Mouse (Mus musculus) lung, postnatal 0 days (tissue): Measurements from ENCODE around the gene Hspb7. TPM values are rescaled to one million over a fixed set of nuclear protein-coding genes. Genes with fewer than 3 reads are reported as not detected.

Experiments used
- ATAC-seq: fragments of 200-750 bp; cut with Nextera tagmentation; 2 replicates; pipeline ENCODE4 v1.8.0; 2017; ENCODE audit warnings: moderate library complexity
- DNase-seq: peaks from one replicate; pipeline ENCODE4 v3.0.0-alpha.2; 2016; ENCODE audit warnings: low spot score
- H3K27ac ChIP-seq: fragments of 300-500 bp; sonication (generic); 2 replicates; pipeline ENCODE4 v1.5.1; 2014; ENCODE audit warnings: antibody characterized with exemption, mild to moderate bottlenecking, low read length, mixed read lengths
- H3K27me3 ChIP-seq: fragments of 300-500 bp; sonication (generic); replicated peaks from 2 replicates; pipeline ENCODE4 v1.6.1; 2014; ENCODE audit warnings: low read length, mixed read lengths; ENCODE audit not compliant: insufficient read depth
- H3K36me3 ChIP-seq: fragments of 300-500 bp; sonication (generic); 2 replicates; pipeline ENCODE4 v1.6.1; 2014; ENCODE audit warnings: low read length, mixed read lengths; ENCODE audit not compliant: insufficient read depth
- H3K4me1 ChIP-seq: fragments of 300-500 bp; sonication (generic); 2 replicates; pipeline ENCODE4 v1.6.1; 2014; ENCODE audit warnings: antibody characterized with exemption, low read depth, low read length, mixed read lengths; ENCODE audit not compliant: insufficient read depth
- H3K4me2 ChIP-seq: fragments of 300-500 bp; sonication (generic); replicated peaks from 2 replicates; pipeline ENCODE4 v1.6.1; 2014; ENCODE audit warnings: low read depth, mild to moderate bottlenecking, low read length, moderate library complexity, mixed read lengths
- H3K4me3 ChIP-seq: fragments of 300-500 bp; sonication (generic); 2 replicates; pipeline ENCODE4 v1.5.1; 2014; ENCODE audit warnings: low read depth, low read length
- H3K9ac ChIP-seq: fragments of 300-500 bp; sonication (generic); replicated peaks from 2 replicates; pipeline ENCODE4 v1.6.1; 2014; ENCODE audit warnings: low read depth, mild to moderate bottlenecking
- H3K9me3 ChIP-seq: fragments of 300-500 bp; sonication (generic); 2 replicates; pipeline ENCODE4 v1.6.1; 2016; ENCODE audit warnings: low read length, mixed read lengths
- CTCF ChIP-seq: IDR thresholded peaks from 2 replicates; pipeline ENCODE4 v1.5.1; 2016; ENCODE audit warnings: antibody characterized with exemption, mild to moderate bottlenecking
- EP300 ChIP-seq: IDR thresholded peaks from 2 replicates; pipeline ENCODE4 v1.6.1; 2016; ENCODE audit warnings: antibody characterized with exemption, mild to moderate bottlenecking, control low read depth
- WGBS: fragments of 180-500 bp; shearing (Covaris S2); extraction: QIAGEN DNeasy Blood & Tissue Kit; methylation state at CpG from one replicate; pipeline ENCODE4 v1.1.7; 2014; 5-methylcytosine and 5-hydroxymethylcytosine counted together
- polyA plus RNA-seq: library from polyadenylated mRNA; unstranded; fragments of >200 nt; fragmentation: Nextera tagmentation; extraction: Ambion mirVana; gene quantifications from 2 replicates; pipeline ENCODE4 v1.2.1, GENCODE M21; 2015

Gene Hspb7
- polyA plus RNA-seq, 1 experiment from 2014 or later, result 2.3 TPM

DNA sequence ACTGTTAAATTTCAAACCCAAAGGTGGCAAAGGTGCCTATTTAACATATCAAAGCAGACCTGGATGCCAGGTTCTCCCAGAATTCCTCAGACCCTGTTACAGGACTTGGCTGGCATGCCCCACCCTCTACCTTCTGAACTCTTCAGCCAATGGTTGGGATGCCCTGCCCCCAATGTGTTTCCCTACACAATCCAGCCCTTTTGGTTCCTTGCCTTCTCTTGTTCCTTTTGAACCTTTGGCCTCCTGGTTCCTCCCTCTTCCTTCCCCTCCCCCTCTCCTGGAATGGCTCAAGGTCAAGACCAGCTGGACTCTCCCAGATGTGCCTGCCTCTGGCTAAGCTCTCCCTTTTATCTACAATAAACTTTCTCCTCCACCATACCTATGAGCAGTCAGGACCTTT is 20.3 kb downstream of the Hspb7 start:
- Histone ChIP-seq H3K9ac (no peak overlapping the region), H3K27me3 (no peaks in the 10 kb centered on the region), H3K36me3 (no peaks in the 10 kb centered on the region), H3K27ac (no peak overlapping the region), H3K9me3 (no peaks in the 10 kb centered on the region), H3K4me3 (no peak overlapping the region), H3K4me2 (no peak overlapping the region), H3K4me1 (peaks cover 10% of the 10 kb centered on the region; the same call in 1 of the 2 replicates)
- TF ChIP-seq EP300, result no peak
- no peak for TF ChIP-seq CTCF
- ATAC-seq, result no peak
- DNase-seq, result no peak

DNA sequence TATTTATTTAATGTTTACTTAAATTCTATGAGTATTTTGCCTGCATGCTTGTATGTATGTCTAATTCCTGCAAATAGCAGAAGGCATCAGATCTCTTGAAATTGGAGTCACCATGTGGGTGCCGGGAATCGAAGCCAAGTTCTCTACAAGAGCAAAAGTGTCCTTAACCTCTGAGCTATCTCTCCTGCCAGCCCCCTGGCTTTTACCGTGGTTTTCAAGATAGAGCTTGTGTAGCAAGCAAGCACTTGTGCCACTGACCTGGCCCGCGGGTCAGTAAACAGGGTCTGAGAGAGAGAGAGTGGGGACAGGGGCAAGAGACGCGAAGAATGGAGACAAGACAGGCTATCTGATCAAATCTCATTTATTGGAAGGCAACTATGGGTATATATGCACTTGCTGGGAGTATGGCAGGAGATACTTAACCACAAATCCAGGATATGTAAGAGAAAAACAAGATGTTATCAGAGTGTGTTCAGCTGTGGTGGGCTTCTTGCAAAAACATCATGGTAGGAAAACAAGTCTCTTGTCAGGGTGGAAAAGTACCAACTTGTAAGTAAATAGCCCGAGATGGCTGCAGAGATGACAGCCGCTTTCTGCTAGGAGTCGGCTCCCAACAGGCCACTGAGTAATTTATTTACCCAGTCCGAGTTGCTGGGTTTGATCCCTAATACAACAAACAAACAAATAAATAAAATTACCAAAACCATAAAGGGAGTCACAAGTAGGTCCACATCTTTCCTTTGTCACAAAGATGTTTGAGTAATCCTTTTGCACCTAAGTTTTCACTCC is 23.3 kb downstream of the Hspb7 start:
- peaks cover 10% of the 10 kb centered on the region; the same call in 1 of the 2 replicates for H3K4me1 ChIP-seq
- H3K27me3 ChIP-seq, result no peaks in the 10 kb centered on the region
- 33% methylated on average over 11 of the region's 11 CpGs for WGBS
- peak overlapping the region; percentile 99 for H3K4me3 ChIP-seq
- H3K36me3 ChIP-seq, result peaks cover 5% of the 10 kb centered on the region; the same call in 1 of the 2 replicates
- H3K4me2 ChIP-seq, result peak overlapping the region; percentile 91
- TF ChIP-seq EP300 (no peak), CTCF (no peak)
- DNase-seq (no peak), ATAC-seq (no peak)
- H3K9ac ChIP-seq, result peak overlapping the region; percentile 65
- no peaks in the 10 kb centered on the region for H3K9me3 ChIP-seq
- no peak overlapping the region for H3K27ac ChIP-seq

DNA sequence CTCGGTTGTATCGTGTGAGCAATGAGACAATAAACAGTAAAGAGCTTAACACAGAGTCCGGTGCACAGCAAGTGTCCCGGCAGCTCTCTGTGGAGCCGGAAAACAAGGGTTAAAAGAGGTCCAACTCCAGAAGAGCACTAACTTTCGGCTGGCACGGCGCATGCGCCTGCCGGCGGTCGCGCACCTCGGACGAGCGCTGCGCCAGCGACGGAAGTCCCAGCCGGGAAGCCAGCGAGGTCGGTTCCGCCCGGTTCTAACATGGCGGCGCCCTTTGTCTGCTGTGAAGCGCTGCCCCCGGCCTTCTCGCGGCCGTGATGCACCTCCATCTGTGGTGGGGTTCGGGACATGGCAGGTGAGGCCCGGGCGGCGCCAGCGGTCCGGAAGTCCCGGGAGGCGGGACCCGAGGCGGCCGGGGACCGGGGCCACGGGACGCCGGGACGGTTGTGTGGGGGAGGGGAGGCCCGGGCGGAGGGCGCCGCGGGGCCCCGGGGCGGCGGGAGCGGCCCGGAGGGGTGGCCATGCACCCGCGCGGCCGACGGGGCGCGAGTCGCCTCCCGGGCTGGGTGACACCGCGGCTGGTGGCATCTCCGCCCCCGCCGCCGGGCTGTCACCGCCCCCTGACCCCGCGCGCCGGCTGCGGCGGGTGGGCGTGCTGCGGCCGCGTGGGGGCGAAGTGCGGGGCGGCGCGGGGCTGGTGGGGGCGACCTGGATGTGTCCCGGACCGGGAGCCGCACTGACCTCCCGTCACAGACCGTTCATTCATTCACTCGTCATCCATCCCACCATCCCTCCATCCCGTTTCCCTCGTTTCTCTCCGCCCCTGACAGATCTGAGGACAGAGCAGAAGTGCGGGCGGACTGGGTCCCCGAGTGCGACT is 24.1 kb downstream of the Hspb7 start, which contains the start of gene Zbtb17:
TSS of gene Zbtb17 (plus strand) at position 204 of the 877 bp plus-strand sequence.
- Histone ChIP-seq H3K4me3 (peak within 1 kb of the TSS; percentile 99), H3K27ac (no peak within 1 kb of the TSS), H3K9ac (peak within 1 kb of the TSS; percentile 65), H3K4me1 (peaks cover 10% of the 10 kb centered on the region; the same call in 1 of the 2 replicates), H3K4me2 (peak within 1 kb of the TSS; percentile 91), H3K27me3 (no peaks in the 10 kb centered on the region), H3K9me3 (no peaks in the 10 kb centered on the region), H3K36me3 (peaks cover 5% of the 10 kb centered on the region; the same call in 1 of the 2 replicates)
- DNase-seq (peak; percentile 96), ATAC-seq (peak; percentile 97)
- no peak for TF ChIP-seq EP300
- no peak for TF ChIP-seq CTCF
- 1% methylated on average over 64 of the region's 102 CpGs for WGBS

DNA sequence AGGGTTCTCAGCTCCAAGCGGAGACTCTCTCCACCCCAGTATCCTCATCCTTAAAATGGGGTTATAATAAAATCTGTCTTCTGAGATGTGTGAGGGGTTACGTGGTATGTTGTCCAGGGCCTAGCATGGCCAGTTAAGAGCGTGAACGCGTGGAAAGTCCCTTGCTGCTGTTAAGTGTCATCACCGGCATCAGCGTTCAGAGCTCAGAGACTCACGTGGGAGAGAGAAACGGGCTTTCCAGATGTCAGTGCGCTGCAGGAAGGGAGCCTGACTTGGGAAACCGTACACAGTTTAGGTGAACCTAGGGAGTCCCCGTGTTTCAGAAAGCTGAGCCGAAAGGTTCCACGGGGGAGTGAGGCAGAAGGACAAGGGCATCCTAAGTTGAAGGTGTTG is 24.7 kb downstream of the Hspb7 start:
- TF ChIP-seq EP300 (no peak), CTCF (no peak)
- peak overlapping the region; percentile 91 for H3K4me2 ChIP-seq
- no peak overlapping the region for H3K27ac ChIP-seq
- DNase-seq (no peak), ATAC-seq (no peak)
- no peaks in the 10 kb centered on the region for H3K27me3 ChIP-seq
- peaks cover 10% of the 10 kb centered on the region; the same call in 1 of the 2 replicates for H3K4me1 ChIP-seq
- peak overlapping the region; percentile 99 for H3K4me3 ChIP-seq
- H3K9me3 ChIP-seq, result no peaks in the 10 kb centered on the region
- H3K36me3 ChIP-seq, result peaks cover 5% of the 10 kb centered on the region; the same call in 1 of the 2 replicates
- WGBS, result 16% methylated on average over 14 of the region's 14 CpGs
- peak overlapping the region; percentile 65; the same call in 1 of the 2 replicates for H3K9ac ChIP-seq

DNA sequence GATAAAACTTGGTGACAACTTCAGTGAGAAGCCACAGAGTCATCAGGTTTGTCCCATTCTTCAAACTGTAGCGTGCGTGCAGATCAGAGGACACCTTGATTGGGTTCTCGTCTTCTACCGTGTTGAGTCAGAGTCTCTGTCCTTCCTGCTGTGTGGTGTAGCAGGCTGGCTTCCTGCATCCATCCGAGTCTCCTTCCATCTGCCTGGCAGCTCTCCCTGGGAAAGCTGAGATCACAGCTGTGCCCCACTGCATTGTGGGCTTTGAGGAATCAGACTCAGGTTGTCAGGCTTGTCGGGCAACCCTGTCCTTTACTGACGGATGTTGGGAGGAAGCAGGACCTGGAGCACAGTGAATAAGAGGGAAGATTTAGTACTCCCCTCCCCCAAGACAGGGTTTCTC is 25.6 kb downstream of the Hspb7 start:
- Histone ChIP-seq H3K4me1 (peaks cover 10% of the 10 kb centered on the region; the same call in 1 of the 2 replicates), H3K9ac (no peak overlapping the region), H3K27ac (no peak overlapping the region), H3K36me3 (peaks cover 5% of the 10 kb centered on the region; the same call in 1 of the 2 replicates), H3K4me2 (no peak overlapping the region), H3K4me3 (no peak overlapping the region), H3K9me3 (no peaks in the 10 kb centered on the region), H3K27me3 (no peaks in the 10 kb centered on the region)
- WGBS, result 60% methylated on average over 7 of the region's 7 CpGs
- no peak for ATAC-seq
- DNase-seq, result no peak
- TF ChIP-seq CTCF (no peak), EP300 (no peak)

DNA sequence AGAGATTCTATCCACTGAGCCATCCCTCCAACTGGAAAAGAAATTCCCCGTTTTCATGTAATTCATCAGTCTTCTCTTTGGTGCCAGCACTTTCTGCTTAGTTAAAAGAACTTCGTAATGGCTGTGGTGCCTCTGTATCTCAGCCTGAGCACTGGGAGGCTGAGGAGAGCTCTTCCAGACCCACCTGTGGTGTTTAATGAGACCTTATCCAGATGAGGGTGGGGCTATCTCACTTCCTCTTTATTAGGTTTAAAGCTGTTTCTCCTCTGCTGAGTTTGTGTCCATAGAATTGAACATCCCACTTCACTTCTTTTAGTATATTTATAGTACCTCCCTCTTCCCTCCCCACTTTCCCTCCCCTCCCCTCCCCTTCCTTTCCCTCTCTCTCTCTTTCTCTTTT is 30.7 kb downstream of the Hspb7 start:
- no peak for ATAC-seq
- WGBS, result 88% methylated on average over 2 of the region's 2 CpGs
- DNase-seq, result no peak

More for the DNA sequence above, 30.7 kb downstream of the Hspb7 start:
- Histone ChIP-seq H3K4me2 (no peak overlapping the region), H3K9me3 (no peaks in the 10 kb centered on the region), H3K4me3 (no peak overlapping the region), H3K9ac (no peak overlapping the region), H3K27ac (no peak overlapping the region), H3K36me3 (peaks cover 10% of the 10 kb centered on the region; the same call in 1 of the 2 replicates), H3K4me1 (no peaks in the 10 kb centered on the region), H3K27me3 (no peaks in the 10 kb centered on the region)
- no peak for TF ChIP-seq EP300
- TF ChIP-seq CTCF, result no peak
